Mouse (Mus musculus): Measurements from ENCODE around the gene Colgalt1. TPM values are rescaled to one million over a fixed set of nuclear protein-coding genes. Genes with fewer than 3 reads are reported as not detected.
A peak's percentile ranks its signal among the peaks of the same experiment; 100 is the strongest.

The Colgalt1 gene
- polyA plus RNA-seq, 1 experiment from 2014 or later, result 22.5 TPM

DNA sequence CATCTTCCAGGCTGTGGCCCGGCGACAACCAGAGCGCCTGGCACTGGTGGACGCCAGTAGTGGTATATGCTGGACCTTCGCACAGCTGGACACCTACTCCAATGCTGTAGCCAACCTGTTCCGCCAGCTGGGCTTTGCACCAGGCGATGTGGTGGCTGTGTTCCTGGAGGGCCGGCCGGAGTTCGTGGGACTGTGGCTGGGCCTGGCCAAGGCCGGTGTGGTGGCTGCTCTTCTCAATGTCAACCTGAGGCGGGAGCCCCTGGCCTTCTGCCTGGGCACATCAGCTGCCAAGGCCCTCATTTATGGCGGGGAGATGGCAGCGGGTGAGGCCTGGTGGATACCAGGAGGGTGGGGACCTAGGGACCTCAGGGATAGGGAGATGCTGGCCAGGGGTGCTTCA is 31.3 kb upstream of the Colgalt1 start:
- no peak overlapping the region for H3K27ac ChIP-seq (ENCODE audit: low read length)
- no peaks in the 10 kb centered on the region for H3K4me1 ChIP-seq (ENCODE audit: control insufficient read depth, low read depth, low read length)
- H3K9me3 ChIP-seq (replicated peaks; ENCODE audit: control insufficient read depth, low read length), result no peaks in the 10 kb centered on the region
- H3K4me2 ChIP-seq (ENCODE audit: low read depth, low read length), result no peak overlapping the region
- H3K27me3 ChIP-seq (ENCODE audit: control insufficient read depth, insufficient read depth, low read depth, low read length), result no peaks in the 10 kb centered on the region
- no peak overlapping the region for H3K9ac ChIP-seq (ENCODE audit: low read depth, low read length)
- no peak for ATAC-seq (ENCODE audit: low read depth)
- H3K36me3 ChIP-seq (ENCODE audit: control insufficient read depth, insufficient read depth), result no peaks in the 10 kb centered on the region
- no peak overlapping the region for H3K4me3 ChIP-seq (ENCODE audit: low read depth, low read length)
- WGBS (ENCODE audit: insufficient replicate concordance), result 71% methylated on average over 14 of the region's 14 CpGs

DNA sequence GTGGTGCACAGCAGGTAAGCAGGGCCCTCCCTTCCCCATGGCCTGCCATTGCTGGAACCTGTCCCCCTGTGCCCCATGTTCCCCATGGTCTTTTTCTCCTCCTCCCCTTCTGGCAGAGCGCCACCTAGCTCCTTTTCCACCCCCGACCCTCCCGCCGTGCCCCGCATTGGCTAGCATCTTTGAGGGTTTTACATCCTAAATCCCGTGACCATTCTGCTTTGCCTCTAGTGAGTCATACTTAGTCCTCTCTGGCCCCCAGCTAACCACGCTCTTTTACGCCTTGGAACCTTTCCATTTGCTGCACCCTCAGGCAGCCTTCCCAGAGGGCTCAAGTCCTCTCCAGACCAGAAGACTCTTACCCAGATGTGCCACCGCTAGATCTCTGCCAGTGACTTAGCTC is 30.6 kb upstream of the Colgalt1 start:
- 62% methylated on average over 8 of the region's 9 CpGs for WGBS (ENCODE audit: insufficient replicate concordance)
- no peak for ATAC-seq (ENCODE audit: low read depth)
- no peaks in the 10 kb centered on the region for H3K9me3 ChIP-seq (replicated peaks; ENCODE audit: control insufficient read depth, low read length)
- no peaks in the 10 kb centered on the region for H3K27me3 ChIP-seq (ENCODE audit: control insufficient read depth, insufficient read depth, low read depth, low read length)
- H3K9ac ChIP-seq (ENCODE audit: low read depth, low read length), result no peak overlapping the region
- H3K27ac ChIP-seq (ENCODE audit: low read length), result no peak overlapping the region
- no peaks in the 10 kb centered on the region for H3K4me1 ChIP-seq (ENCODE audit: control insufficient read depth, low read depth, low read length)
- no peaks in the 10 kb centered on the region for H3K36me3 ChIP-seq (ENCODE audit: control insufficient read depth, insufficient read depth)
- H3K4me3 ChIP-seq (ENCODE audit: low read depth, low read length), result no peak overlapping the region
- no peak overlapping the region for H3K4me2 ChIP-seq (ENCODE audit: low read depth, low read length)

DNA sequence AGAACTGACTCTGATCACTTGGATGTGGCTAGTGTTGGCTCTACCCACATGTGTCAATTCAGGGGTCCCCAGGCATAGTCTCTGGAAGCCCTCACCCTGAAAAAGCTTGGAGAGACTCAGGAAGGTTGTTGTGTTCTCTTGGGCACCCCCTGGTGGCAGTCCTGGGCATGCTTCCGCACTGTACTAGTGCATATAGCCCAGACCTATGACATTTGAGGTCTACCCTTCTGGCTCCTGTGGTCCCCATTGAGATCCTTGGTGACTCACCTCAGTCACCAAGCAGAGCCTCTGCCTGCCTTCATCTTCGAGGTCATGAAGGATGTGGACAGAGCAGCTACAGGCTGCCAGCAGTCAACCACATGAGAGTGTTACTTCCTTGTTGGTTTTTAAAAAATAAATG is 23.9 kb upstream of the Colgalt1 start:
- ATAC-seq (ENCODE audit: low read depth), result no peak

DNA sequence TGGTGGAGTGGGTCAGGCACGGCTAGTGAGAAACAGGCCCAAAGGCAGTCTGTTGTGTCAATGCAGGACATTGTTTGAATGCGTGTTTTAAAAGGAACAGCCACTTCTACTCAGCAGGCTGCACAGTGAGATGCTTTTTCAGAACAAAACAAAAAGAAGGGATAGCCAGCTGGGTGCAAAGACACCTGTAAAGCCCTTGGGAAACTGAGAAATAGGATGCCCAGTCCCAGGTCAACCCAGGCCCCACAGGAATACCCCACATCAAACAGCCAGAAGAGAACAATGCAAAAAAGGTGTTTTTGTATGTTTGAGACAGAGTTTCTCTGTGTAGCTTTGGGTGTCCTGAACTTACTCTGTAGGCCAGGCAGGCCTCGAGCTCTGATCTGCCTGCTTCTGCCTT is 22.0 kb upstream of the Colgalt1 start:
- Histone ChIP-seq H3K36me3 (ENCODE audit: control insufficient read depth, insufficient read depth) (no peaks in the 10 kb centered on the region), H3K4me3 (ENCODE audit: low read depth, low read length) (no peak overlapping the region), H3K27ac (ENCODE audit: low read length) (no peak overlapping the region), H3K4me1 (ENCODE audit: control insufficient read depth, low read depth, low read length) (peaks cover 19% of the 10 kb centered on the region), H3K9ac (ENCODE audit: low read depth, low read length) (no peak overlapping the region), H3K9me3 (replicated peaks; ENCODE audit: control insufficient read depth, low read length) (no peaks in the 10 kb centered on the region), H3K27me3 (ENCODE audit: control insufficient read depth, insufficient read depth, low read depth, low read length) (no peaks in the 10 kb centered on the region), H3K4me2 (ENCODE audit: low read depth, low read length) (no peak overlapping the region)
- ATAC-seq (ENCODE audit: low read depth), result no peak
- WGBS (ENCODE audit: insufficient replicate concordance), result 70% methylated on average over 3 of the region's 3 CpGs

More for the DNA sequence above, 23.9 kb upstream of the Colgalt1 start:
- H3K4me3 ChIP-seq (ENCODE audit: low read depth, low read length), result no peak overlapping the region
- no peak overlapping the region for H3K9ac ChIP-seq (ENCODE audit: low read depth, low read length)
- no peaks in the 10 kb centered on the region for H3K36me3 ChIP-seq (ENCODE audit: control insufficient read depth, insufficient read depth)
- no peaks in the 10 kb centered on the region for H3K9me3 ChIP-seq (replicated peaks; ENCODE audit: control insufficient read depth, low read length)
- no peak overlapping the region for H3K4me2 ChIP-seq (ENCODE audit: low read depth, low read length)
- H3K4me1 ChIP-seq (ENCODE audit: control insufficient read depth, low read depth, low read length), result peaks cover 8% of the 10 kb centered on the region
- 62% methylated on average over 2 of the region's 2 CpGs for WGBS (ENCODE audit: insufficient replicate concordance)
- H3K27me3 ChIP-seq (ENCODE audit: control insufficient read depth, insufficient read depth, low read depth, low read length), result no peaks in the 10 kb centered on the region
- no peak overlapping the region for H3K27ac ChIP-seq (ENCODE audit: low read length)

DNA sequence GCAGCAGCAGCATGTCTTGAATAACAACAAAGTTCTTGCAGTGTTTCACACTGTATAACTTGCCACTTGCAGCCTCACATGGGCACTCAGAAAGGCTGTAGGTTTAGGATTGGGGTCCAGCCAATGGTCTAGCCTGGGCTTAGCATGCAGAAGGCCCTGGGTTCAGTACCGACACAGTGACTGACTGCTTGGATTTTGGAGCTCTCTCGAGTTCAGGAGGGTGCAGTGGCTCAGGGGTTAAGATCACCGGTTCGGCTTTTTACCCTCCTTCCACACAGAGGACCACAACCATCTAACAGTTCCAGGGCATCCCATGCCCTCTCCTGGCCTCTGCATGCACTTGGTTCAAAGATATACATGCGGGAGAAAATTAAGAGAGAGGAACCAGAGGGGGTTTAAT is 19.8 kb upstream of the Colgalt1 start:
- no peaks in the 10 kb centered on the region for H3K36me3 ChIP-seq (ENCODE audit: control insufficient read depth, insufficient read depth)
- no peaks in the 10 kb centered on the region for H3K27me3 ChIP-seq (ENCODE audit: control insufficient read depth, insufficient read depth, low read depth, low read length)
- no peak for ATAC-seq (ENCODE audit: low read depth)
- 10% methylated on average over 5 of the region's 5 CpGs for WGBS (ENCODE audit: insufficient replicate concordance)
- H3K4me2 ChIP-seq (ENCODE audit: low read depth, low read length), result peak overlapping the region; percentile 93
- H3K4me3 ChIP-seq (ENCODE audit: low read depth, low read length), result peak overlapping the region; percentile 73
- H3K9ac ChIP-seq (ENCODE audit: low read depth, low read length), result peak overlapping the region; percentile 72
- H3K27ac ChIP-seq (ENCODE audit: low read length), result peak overlapping the region; percentile 94
- H3K9me3 ChIP-seq (replicated peaks; ENCODE audit: control insufficient read depth, low read length), result no peaks in the 10 kb centered on the region
- peaks cover 22% of the 10 kb centered on the region for H3K4me1 ChIP-seq (ENCODE audit: control insufficient read depth, low read depth, low read length)

DNA sequence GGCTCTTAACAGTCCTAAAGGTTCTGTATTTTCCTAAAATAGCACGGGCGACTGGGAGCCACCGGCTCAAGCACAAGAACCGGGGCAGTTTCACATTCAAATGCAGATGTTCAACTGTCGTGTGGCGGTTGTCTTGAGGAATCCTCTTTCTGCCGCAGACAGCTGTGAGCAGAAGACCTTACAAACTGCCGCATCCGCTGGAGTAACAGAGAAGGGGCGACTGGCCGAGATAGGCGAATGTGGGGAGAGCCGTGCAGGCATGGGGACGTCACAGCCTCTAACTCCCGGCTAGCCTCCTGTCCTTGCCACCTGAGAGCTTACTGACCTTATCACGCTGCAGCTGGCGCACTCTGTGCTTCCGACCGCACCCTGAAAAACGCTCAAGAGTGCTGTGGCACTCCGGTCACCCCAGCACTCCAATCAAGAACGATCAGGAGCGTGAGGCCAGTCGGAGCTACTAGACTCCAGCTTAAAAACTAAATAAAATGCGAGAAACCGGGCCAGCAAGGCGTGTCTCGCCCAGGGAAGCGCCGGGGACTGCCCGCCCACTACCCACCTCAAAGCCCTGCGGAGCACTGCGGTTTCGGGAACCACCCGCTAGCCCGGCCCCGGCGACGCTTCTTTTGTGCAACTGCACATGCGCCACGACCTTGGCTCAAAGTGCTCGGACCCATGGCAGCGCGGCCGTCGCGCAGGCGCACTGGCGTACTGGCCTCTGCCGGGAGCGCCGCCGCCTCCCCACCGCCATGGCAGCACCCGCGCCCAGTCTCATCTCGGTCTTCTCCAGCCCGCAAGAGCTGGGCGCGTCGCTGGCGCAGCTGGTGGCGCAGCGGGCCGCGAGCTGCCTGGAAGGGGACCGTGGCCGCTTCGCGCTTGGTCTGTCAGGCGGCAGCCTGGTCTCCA is 19.1 kb upstream of the Colgalt1 start, which contains the start of gene Pgls:
Gene Pgls (plus strand): TSS at position 706 of the 903 bp plus-strand sequence.
- no peaks in the 10 kb centered on the region for H3K9me3 ChIP-seq (replicated peaks; ENCODE audit: control insufficient read depth, low read length)
- WGBS (ENCODE audit: insufficient replicate concordance), result under 1% methylated on average over 69 of the region's 71 CpGs
- peak; percentile 85 for ATAC-seq (ENCODE audit: low read depth)
- H3K4me2 ChIP-seq (ENCODE audit: low read depth, low read length), result peak within 1 kb of the TSS; percentile 93
- peak within 1 kb of the TSS; percentile 94 for H3K27ac ChIP-seq (ENCODE audit: low read length)
- H3K9ac ChIP-seq (ENCODE audit: low read depth, low read length), result peak within 1 kb of the TSS; percentile 72
- H3K36me3 ChIP-seq (ENCODE audit: control insufficient read depth, insufficient read depth), result no peaks in the 10 kb centered on the region
- peak within 1 kb of the TSS; percentile 73 for H3K4me3 ChIP-seq (ENCODE audit: low read depth, low read length)
- peaks cover 22% of the 10 kb centered on the region for H3K4me1 ChIP-seq (ENCODE audit: control insufficient read depth, low read depth, low read length)
- no peaks in the 10 kb centered on the region for H3K27me3 ChIP-seq (ENCODE audit: control insufficient read depth, insufficient read depth, low read depth, low read length)

DNA sequence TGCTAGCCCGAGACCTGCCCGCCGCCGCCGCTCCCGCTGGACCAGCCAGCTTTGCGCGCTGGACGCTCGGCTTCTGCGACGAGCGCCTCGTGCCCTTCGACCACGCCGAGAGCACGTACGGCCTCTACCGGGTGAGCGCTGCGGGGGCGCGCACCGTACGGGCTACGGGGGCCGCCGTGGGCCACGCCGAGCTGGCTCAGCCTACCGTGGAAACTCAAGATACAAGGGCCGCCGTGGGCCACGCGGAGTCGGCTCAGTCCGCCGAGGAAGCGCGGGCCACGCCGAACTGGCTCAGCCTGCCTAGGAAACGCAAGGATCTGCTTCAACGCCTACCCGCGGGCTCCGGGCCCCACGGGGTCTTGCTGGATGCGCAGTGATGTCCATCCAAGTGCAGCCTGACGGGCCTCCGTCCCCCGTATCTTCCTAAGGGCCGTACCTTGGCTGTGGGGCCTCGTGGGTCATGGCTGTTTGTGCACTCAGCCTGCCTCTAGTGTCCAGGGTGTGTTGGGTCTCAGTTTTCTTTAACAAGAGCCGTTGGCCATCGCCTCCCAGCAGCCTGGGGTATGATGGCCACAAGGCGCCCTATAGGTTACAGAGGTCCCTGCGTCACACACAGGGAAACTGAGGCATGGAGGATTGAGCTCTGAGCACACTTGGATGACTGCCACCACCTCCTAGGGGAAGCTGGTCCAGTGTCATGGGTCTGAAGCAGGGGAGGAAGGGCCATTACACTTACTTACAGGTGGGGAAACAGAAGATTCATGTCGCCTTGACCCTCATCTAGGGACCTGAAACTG is 18.2 kb upstream of the Colgalt1 start:
- peak; percentile 64 for ATAC-seq (ENCODE audit: low read depth)
- H3K4me1 ChIP-seq (ENCODE audit: control insufficient read depth, low read depth, low read length), result peaks cover 22% of the 10 kb centered on the region
- H3K9me3 ChIP-seq (replicated peaks; ENCODE audit: control insufficient read depth, low read length), result no peaks in the 10 kb centered on the region
- peak overlapping the region; percentile 73 for H3K4me3 ChIP-seq (ENCODE audit: low read depth, low read length)
- peak overlapping the region; percentile 72 for H3K9ac ChIP-seq (ENCODE audit: low read depth, low read length)
- peak overlapping the region; percentile 93 for H3K4me2 ChIP-seq (ENCODE audit: low read depth, low read length)
- 2% methylated on average over 60 of the region's 60 CpGs for whole genome bisulfite sequencing (ENCODE audit: insufficient replicate concordance)
- no peaks in the 10 kb centered on the region for H3K27me3 ChIP-seq (ENCODE audit: control insufficient read depth, insufficient read depth, low read depth, low read length)
- H3K27ac ChIP-seq (ENCODE audit: low read length), result peak overlapping the region; percentile 94
- no peaks in the 10 kb centered on the region for H3K36me3 ChIP-seq (ENCODE audit: control insufficient read depth, insufficient read depth)

DNA sequence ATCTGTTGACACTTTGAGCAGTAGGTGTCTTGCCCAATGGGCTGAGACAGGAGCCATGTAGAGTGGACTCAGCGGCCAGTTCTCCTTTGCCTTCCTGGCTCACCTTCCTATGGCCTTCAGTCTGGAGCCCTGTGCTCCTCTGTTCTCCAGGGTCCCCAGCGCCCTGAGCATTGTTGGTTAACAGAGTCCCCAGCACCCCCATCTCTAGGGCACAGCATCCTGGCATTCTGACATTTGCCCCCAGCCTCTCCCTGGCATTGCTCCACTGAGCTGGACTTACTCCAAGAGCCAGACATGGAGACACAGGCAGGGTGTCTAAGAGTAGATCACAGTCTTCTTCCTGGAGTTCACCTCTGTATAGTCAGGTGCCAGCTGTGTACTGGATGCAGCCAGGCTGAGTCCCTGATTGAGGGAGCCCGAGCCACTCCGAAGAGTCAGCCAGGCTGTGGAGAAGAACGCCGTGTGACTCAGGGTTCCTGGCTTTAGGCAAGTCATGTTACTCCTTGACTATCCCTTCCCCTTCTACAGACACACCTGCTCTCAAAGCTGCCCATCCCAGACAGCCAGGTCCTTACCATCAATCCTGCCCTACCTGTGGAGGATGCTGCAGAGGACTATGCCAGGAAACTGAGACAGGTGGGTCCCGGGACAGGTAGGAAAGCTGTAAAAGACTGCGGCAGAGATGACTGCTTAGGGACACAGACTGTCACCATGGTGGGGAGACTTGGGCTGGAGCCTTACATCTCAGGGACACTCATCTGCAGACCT is 17.1 kb upstream of the Colgalt1 start:
- H3K27me3 ChIP-seq (ENCODE audit: control insufficient read depth, insufficient read depth, low read depth, low read length), result no peaks in the 10 kb centered on the region
- no peak for ATAC-seq (ENCODE audit: low read depth)
- H3K9ac ChIP-seq (ENCODE audit: low read depth, low read length), result no peak overlapping the region
- peaks cover 22% of the 10 kb centered on the region for H3K4me1 ChIP-seq (ENCODE audit: control insufficient read depth, low read depth, low read length)
- H3K36me3 ChIP-seq (ENCODE audit: control insufficient read depth, insufficient read depth), result no peaks in the 10 kb centered on the region
- H3K27ac ChIP-seq (ENCODE audit: low read length), result no peak overlapping the region
- no peaks in the 10 kb centered on the region for H3K9me3 ChIP-seq (replicated peaks; ENCODE audit: control insufficient read depth, low read length)
- no peak overlapping the region for H3K4me2 ChIP-seq (ENCODE audit: low read depth, low read length)
- 80% methylated on average over 8 of the region's 8 CpGs for WGBS (ENCODE audit: insufficient replicate concordance)
- H3K4me3 ChIP-seq (ENCODE audit: low read depth, low read length), result no peak overlapping the region

Measured in liver, embryonic 16.5 days (tissue).